Mouse (Mus musculus): ENCODE measurements around the gene Pdzd2. TPM values are rescaled to one million over a fixed set of nuclear protein-coding genes. Genes with fewer than 3 reads are reported as not detected.
"Not testable (repeated sequence)": the region's sequence is repeated elsewhere in the genome, so short reads cannot be mapped to it uniquely, and the experiment has no call there.

Pdzd2 gene
- polyA plus RNA-seq, 1 experiment from 2014 or later: 21.8 TPM

GRCm38 (mm10) chr15:12370096-12370495 is 369.6 kb downstream of the Pdzd2 start:
- no peaks in the 10 kb centered on the region for H3K9me3 ChIP-seq
- WGBS: 92% methylated on average over 3 of the region's 3 CpGs
- peaks cover 29% of the 10 kb centered on the region for H3K4me1 ChIP-seq
- ATAC-seq (ENCODE audit: insufficient number of reproducible peaks, insufficient read depth, low FRiP score, low TSS enrichment, low read depth): no peak
- H3K4me3 ChIP-seq: no peak overlapping the region
- peaks cover 20% of the 10 kb centered on the region for H3K36me3 ChIP-seq
- H3K9ac ChIP-seq: no peak overlapping the region
- H3K4me2 ChIP-seq: no peak overlapping the region
- no peak overlapping the region for H3K27ac ChIP-seq
- peaks cover 9% of the 10 kb centered on the region for H3K27me3 ChIP-seq

GRCm38 (mm10) chr15:12368850-12369249 is 370.9 kb downstream of the Pdzd2 start:
- H3K4me3 ChIP-seq: no peak overlapping the region
- H3K9me3 ChIP-seq: no peaks in the 10 kb centered on the region
- no peak overlapping the region for H3K9ac ChIP-seq
- peaks cover 10% of the 10 kb centered on the region for H3K36me3 ChIP-seq
- H3K27ac ChIP-seq: no peak overlapping the region
- ATAC-seq (ENCODE audit: insufficient number of reproducible peaks, insufficient read depth, low FRiP score, low TSS enrichment, low read depth): no peak
- H3K4me1 ChIP-seq: peaks cover 21% of the 10 kb centered on the region
- 80% methylated on average over 4 of the region's 4 CpGs for WGBS
- no peaks in the 10 kb centered on the region; the same call in none of the 2 replicates for H3K27me3 ChIP-seq
- H3K4me2 ChIP-seq: no peak overlapping the region

- H3K9me3 ChIP-seq: no peaks in the 10 kb centered on the region
- H3K27me3 ChIP-seq: no peaks in the 10 kb centered on the region; the same call in none of the 2 replicates
- no peak overlapping the region for H3K27ac ChIP-seq
- 77% methylated on average over 11 of the region's 11 CpGs for WGBS
- ATAC-seq (ENCODE audit: insufficient number of reproducible peaks, insufficient read depth, low FRiP score, low TSS enrichment, low read depth): no peak
- peaks cover 9% of the 10 kb centered on the region; the same call in 1 of the 2 replicates for H3K36me3 ChIP-seq
- peaks cover 16% of the 10 kb centered on the region for H3K4me1 ChIP-seq
- no peak overlapping the region for H3K9ac ChIP-seq
- H3K4me3 ChIP-seq: no peak overlapping the region
- no peak overlapping the region for H3K4me2 ChIP-seq
Observed at GRCm38 (mm10) chr15:12368357-12368756, 371.4 kb downstream of the Pdzd2 start.

- Histone ChIP-seq H3K4me3 (no peak overlapping the region), H3K4me1 (peaks cover 14% of the 10 kb centered on the region), H3K27me3 (no peaks in the 10 kb centered on the region; the same call in 1 of the 2 replicates), H3K27ac (no peak overlapping the region; the same call in 1 of the 2 replicates), H3K4me2 (no peak overlapping the region), H3K9ac (no peak overlapping the region), H3K36me3 (peaks cover 10% of the 10 kb centered on the region; the same call in 1 of the 2 replicates), H3K9me3 (no peaks in the 10 kb centered on the region)
- no peak for ATAC-seq (ENCODE audit: insufficient number of reproducible peaks, insufficient read depth, low FRiP score, low TSS enrichment, low read depth)
- 62% methylated on average over 13 of the region's 13 CpGs for WGBS
Observed at GRCm38 (mm10) chr15:12367306-12368080, 372.2 kb downstream of the Pdzd2 start.

GRCm38 (mm10) chr15:12366580-12367305 is 373.0 kb downstream of the Pdzd2 start:
- H3K4me2 ChIP-seq; H3K27me3 ChIP-seq; ATAC-seq (ENCODE audit: insufficient number of reproducible peaks, insufficient read depth, low FRiP score, low TSS enrichment, low read depth); H3K27ac ChIP-seq; H3K4me3 ChIP-seq; H3K9me3 ChIP-seq; H3K9ac ChIP-seq: not testable (repeated sequence)
- Histone ChIP-seq H3K4me1 (peaks cover 14% of the 10 kb centered on the region), H3K36me3 (peaks cover 10% of the 10 kb centered on the region; the same call in 1 of the 2 replicates)
- WGBS: 92% methylated on average over 11 of the region's 11 CpGs

- Histone ChIP-seq H3K27me3 (no peaks in the 10 kb centered on the region), H3K9me3 (no peaks in the 10 kb centered on the region), H3K27ac (no peak overlapping the region), H3K4me3 (no peak overlapping the region), H3K4me1 (peaks cover 9% of the 10 kb centered on the region), H3K9ac (no peak overlapping the region), H3K4me2 (no peak overlapping the region), H3K36me3 (peaks cover 15% of the 10 kb centered on the region; the same call in 1 of the 2 replicates)
- WGBS: 44% methylated on average over 3 of the region's 3 CpGs
- no peak for ATAC-seq (ENCODE audit: insufficient number of reproducible peaks, insufficient read depth, low FRiP score, low TSS enrichment, low read depth)
Observed at GRCm38 (mm10) chr15:12366072-12366469, 373.7 kb downstream of the Pdzd2 start.

GRCm38 (mm10) chr15:12365416-12366071 is 374.2 kb downstream of the Pdzd2 start:
- Histone ChIP-seq H3K9ac (no peak overlapping the region), H3K27me3 (no peaks in the 10 kb centered on the region), H3K27ac (no peak overlapping the region), H3K4me2 (no peak overlapping the region), H3K4me3 (no peak overlapping the region), H3K4me1 (peaks cover 9% of the 10 kb centered on the region; the same call in 1 of the 2 replicates), H3K36me3 (peaks cover 20% of the 10 kb centered on the region; the same call in 1 of the 2 replicates), H3K9me3 (no peaks in the 10 kb centered on the region)
- 85% methylated on average over 15 of the region's 15 CpGs for WGBS
- no peak for ATAC-seq (ENCODE audit: insufficient number of reproducible peaks, insufficient read depth, low FRiP score, low TSS enrichment, low read depth)

- H3K4me2 ChIP-seq: no peak overlapping the region
- H3K27me3 ChIP-seq: no peaks in the 10 kb centered on the region
- no peaks in the 10 kb centered on the region for H3K9me3 ChIP-seq
- no peak overlapping the region for H3K4me3 ChIP-seq
- peaks cover 9% of the 10 kb centered on the region; the same call in 1 of the 2 replicates for H3K4me1 ChIP-seq
- ATAC-seq (ENCODE audit: insufficient number of reproducible peaks, insufficient read depth, low FRiP score, low TSS enrichment, low read depth): no peak
- no peak overlapping the region for H3K27ac ChIP-seq
- 85% methylated on average over 4 of the region's 4 CpGs for WGBS
- H3K9ac ChIP-seq: no peak overlapping the region
- H3K36me3 ChIP-seq: peaks cover 28% of the 10 kb centered on the region
Observed at GRCm38 (mm10) chr15:12364096-12364495, 375.6 kb downstream of the Pdzd2 start.

- ATAC-seq (ENCODE audit: insufficient number of reproducible peaks, insufficient read depth, low FRiP score, low TSS enrichment, low read depth): no peak
- WGBS: 87% methylated on average over 6 of the region's 6 CpGs
Observed at GRCm38 (mm10) chr15:12362701-12363040, 377.1 kb downstream of the Pdzd2 start.

GRCm38 (mm10) chr15:12362001-12362700 is 377.6 kb downstream of the Pdzd2 start:
- no peak for ATAC-seq (ENCODE audit: insufficient number of reproducible peaks, insufficient read depth, low FRiP score, low TSS enrichment, low read depth)
- H3K4me1 ChIP-seq: peaks cover 9% of the 10 kb centered on the region; the same call in 1 of the 2 replicates
- H3K9ac ChIP-seq: no peak overlapping the region
- no peak overlapping the region for H3K4me2 ChIP-seq
- H3K27ac ChIP-seq: no peak overlapping the region
- peaks cover 30% of the 10 kb centered on the region for H3K36me3 ChIP-seq
- WGBS: 91% methylated on average over 14 of the region's 14 CpGs
- H3K4me3 ChIP-seq: no peak overlapping the region
- H3K27me3 ChIP-seq: no peaks in the 10 kb centered on the region
- H3K9me3 ChIP-seq: no peaks in the 10 kb centered on the region

More at GRCm38 (mm10) chr15:12362701-12363040, 377.1 kb downstream of the Pdzd2 start:
- Histone ChIP-seq H3K27ac (no peak overlapping the region), H3K27me3 (no peaks in the 10 kb centered on the region), H3K36me3 (peaks cover 29% of the 10 kb centered on the region), H3K9ac (no peak overlapping the region), H3K4me2 (no peak overlapping the region), H3K4me3 (no peak overlapping the region), H3K4me1 (peaks cover 9% of the 10 kb centered on the region; the same call in 1 of the 2 replicates), H3K9me3 (no peaks in the 10 kb centered on the region)
